24 mouse cellular contexts compared by ENCODE assay signal in genomic region chr14:119043765-119044164, GRCm38 (mm10). TPM values are rescaled to one million over a fixed set of nuclear protein-coding genes. Genes with fewer than 3 reads are reported as not detected.
A peak's percentile ranks its signal among the peaks of the same experiment; 100 is the strongest.
DNase-seq lines count a peak whose midpoint lies in the region; ATAC-seq and TF ChIP-seq lines count a peak whose summit lies in the region.
"Had no signal": no experiment of that assay in that cellular context is flagged by ENCODE, and none has a peak within 500 bp of the region (broad histone marks: within the 10 kb centered on the region; RNA-seq: fewer than 3 reads in every experiment).

No protein-coding gene starts in this region.

- no peak overlapping the region for H3K9ac ChIP-seq in heart, embryonic 16.5 days (ENCODE audit: low read length)
- no peak overlapping the region for H3K9ac ChIP-seq in MEL (ENCODE audit: control insufficient read depth, low read depth, low read length, poor library complexity, severe bottlenecking)
- H3K9ac ChIP-seq in kidney, embryonic 16.5 days (replicated peaks; ENCODE audit: low read length) = no peak overlapping the region
- H3K9ac ChIP-seq: hindbrain, embryonic 14.5 days; limb, embryonic 15.5 days; liver, embryonic 14.5 days; lung, embryonic 14.5 days had no signal

- no peak for TF ChIP-seq RAD21 in MEL (IDR thresholded peaks at IDR 0.05; ENCODE audit: low read depth, low read length)

- no peak for DNase-seq in heart, postnatal 36 days
- DNase-seq in MEL (ENCODE audit: low read depth, low spot score) = peak; percentile 30
- DNase-seq in right cerebral cortex, postnatal 10 days (ENCODE audit: low spot score in 2 of 2) = no peak
- no peak for DNase-seq in cerebellum, adult 2 months
- DNase-seq: adrenal gland, adult 8-10 months; cerebellum, adult 8-10 months; cerebellum, postnatal 36 days; gastrocnemius, postnatal 10 days; heart, postnatal 14 days; kidney, adult 2 months; kidney, postnatal 14 days; left cerebral cortex, postnatal 4 days; lung, embryonic 14.5 days; right cerebral cortex, postnatal 25 days; spleen, adult 18-20 months; thymus, postnatal 14 days had no signal

- H3K4me3 ChIP-seq in heart, embryonic 16.5 days (ENCODE audit: low read length) = no peak overlapping the region
- H3K4me3 ChIP-seq in MEL (ENCODE audit: control insufficient read depth in 1 of 2, insufficient read depth in 1 of 2, low read depth in 2 of 2, low read length in 2 of 2) = no peak overlapping the region
- no peak overlapping the region for H3K4me3 ChIP-seq in kidney, embryonic 16.5 days (ENCODE audit: low read length)
- no peak overlapping the region for H3K4me3 ChIP-seq in cerebellum, adult 2 months (replicated peaks; ENCODE audit: insufficient read depth, low read depth, low read length)
- H3K4me3 ChIP-seq: limb, embryonic 15.5 days; midbrain, embryonic 10.5 days had no signal

- TF ChIP-seq CTCF in MEL (IDR thresholded peaks at IDR 0.05 in 2 of 3, conservative IDR thresholded peaks at IDR 0.05 in 1 of 3; ENCODE audit: control insufficient read depth in 1 of 3, insufficient read depth in 1 of 3, low read depth in 2 of 3, low read length in 3 of 3, poor library complexity in 1 of 3, severe bottlenecking in 1 of 3) = no peak
- TF ChIP-seq CTCF in cerebellum, adult 2 months (IDR thresholded peaks at IDR 0.05; ENCODE audit: borderline replicate concordance, insufficient read depth, low read depth, low read length) = no peak

- H3K27ac ChIP-seq in heart, embryonic 16.5 days (ENCODE audit: low read length) = no peak overlapping the region
- no peak overlapping the region for H3K27ac ChIP-seq in MEL (ENCODE audit: control insufficient read depth, low read depth, low read length)
- H3K27ac ChIP-seq in kidney, embryonic 16.5 days (ENCODE audit: low read length) = no peak overlapping the region
- no peak overlapping the region for H3K27ac ChIP-seq in cerebellum, adult 2 months (ENCODE audit: insufficient read depth, low read length)
- H3K27ac ChIP-seq: hindbrain, embryonic 14.5 days; limb, embryonic 15.5 days; liver, embryonic 14.5 days; midbrain, embryonic 10.5 days had no signal

- WGBS in heart, embryonic 16.5 days = 44% methylated on average over 7 of the region's 7 CpGs
- whole genome bisulfite sequencing in kidney, embryonic 16.5 days = 74% methylated on average over 7 of the region's 7 CpGs
- WGBS in cerebellum, adult 2 months = 85% methylated on average over 7 of the region's 7 CpGs

- no peak overlapping the region for H3K4me2 ChIP-seq in heart, embryonic 16.5 days (ENCODE audit: low read depth, low read length)
- no peak overlapping the region for H3K4me2 ChIP-seq in kidney, embryonic 16.5 days (replicated peaks; ENCODE audit: low read depth, low read length)
- H3K4me2 ChIP-seq: hindbrain, embryonic 14.5 days; limb, embryonic 15.5 days; lung, embryonic 14.5 days had no signal

- TF ChIP-seq POLR2A in MEL (IDR thresholded peaks at IDR 0.05; ENCODE audit: control insufficient read depth in 1 of 2, insufficient read depth in 1 of 2, low read depth in 1 of 2, low read length in 2 of 2, poor library complexity in 1 of 2) = no peak
- no peak for TF ChIP-seq POLR2A in cerebellum, adult 2 months (IDR thresholded peaks at IDR 0.05; ENCODE audit: borderline replicate concordance, insufficient read depth, low read length)

- no peak for TF ChIP-seq EP300 in MEL (IDR thresholded peaks at IDR 0.05; ENCODE audit: low read depth in 1 of 2, low read length in 2 of 2)

- H3K27me3 ChIP-seq in heart, embryonic 16.5 days (ENCODE audit: control insufficient read depth, insufficient read depth, low read length) = no peaks in the 10 kb centered on the region
- H3K27me3 ChIP-seq in MEL (ENCODE audit: control insufficient read depth in 1 of 2, insufficient read depth in 2 of 2, low read length in 2 of 2) = peaks cover 0 to 2% of the 10 kb centered on the region in 2 experiments; a peak in 1 of 4 replicates
- no peaks in the 10 kb centered on the region for H3K27me3 ChIP-seq in kidney, embryonic 16.5 days (ENCODE audit: insufficient read depth, low read length)
- H3K27me3 ChIP-seq in cerebellum, adult 2 months (ENCODE audit: control insufficient read depth, insufficient read depth, low read length) = no peaks in the 10 kb centered on the region
- H3K27me3 ChIP-seq: limb, embryonic 15.5 days had no signal

- H3K9me3 ChIP-seq in heart, embryonic 16.5 days (replicated peaks; ENCODE audit: control insufficient read depth, low read length) = no peaks in the 10 kb centered on the region
- H3K9me3 ChIP-seq in MEL (replicated peaks; ENCODE audit: insufficient read depth, low read length) = no peaks in the 10 kb centered on the region
- H3K9me3 ChIP-seq in kidney, embryonic 16.5 days (ENCODE audit: low read length) = no peaks in the 10 kb centered on the region
- H3K9me3 ChIP-seq: limb, embryonic 15.5 days; midbrain, embryonic 10.5 days had no signal

- no peaks in the 10 kb centered on the region for H3K36me3 ChIP-seq in heart, embryonic 16.5 days (ENCODE audit: control insufficient read depth, insufficient read depth)
- no peaks in the 10 kb centered on the region for H3K36me3 ChIP-seq in MEL (ENCODE audit: control insufficient read depth in 1 of 2, insufficient read depth in 2 of 2, low read length in 2 of 2)
- peaks cover 9% of the 10 kb centered on the region; the same call in 1 of the 2 replicates for H3K36me3 ChIP-seq in kidney, embryonic 16.5 days (ENCODE audit: insufficient read depth, low read length)

- peak; percentile 70 for ATAC-seq in heart, embryonic 16.5 days (replicated peaks; ENCODE audit: extremely low read depth, insufficient read depth, low FRiP score)
- ATAC-seq in hematopoietic stem cell, adult 5-6 weeks (replicated peaks in 1 of 2; ENCODE audit: insufficient read depth in 1 of 2, low FRiP score in 2 of 2, low TSS enrichment in 1 of 2, low read depth in 1 of 2, poor library complexity in 2 of 2, severe bottlenecking in 2 of 2) = peak; percentile 51 to 76; a peak in 3 of 4 replicates
- ATAC-seq in kidney, embryonic 16.5 days (ENCODE audit: low FRiP score, low TSS enrichment) = no peak
- ATAC-seq: forebrain, embryonic 14.5 days had no signal

- intact Hi-C loops in heart, postnatal 36 days (cut with DNase I) = loop anchor here (5.0 kb wide), 2 partner anchors 809 to 1014 kb away; no protein-coding TSS in a partner anchor

- no peaks in the 10 kb centered on the region for H3K79me2 ChIP-seq in MEL (ENCODE audit: control insufficient read depth, insufficient read depth, low read length, poor library complexity)

- no peaks in the 10 kb centered on the region for H3K4me1 ChIP-seq in heart, embryonic 16.5 days (ENCODE audit: control insufficient read depth, insufficient read depth, low read length)
- no peaks in the 10 kb centered on the region for H3K4me1 ChIP-seq in MEL (ENCODE audit: control insufficient read depth in 1 of 2, insufficient read depth in 2 of 2, low read length in 2 of 2)
- H3K4me1 ChIP-seq in kidney, embryonic 16.5 days (ENCODE audit: insufficient read depth, low read length) = no peaks in the 10 kb centered on the region
- no peaks in the 10 kb centered on the region for H3K4me1 ChIP-seq in cerebellum, adult 2 months (ENCODE audit: control insufficient read depth, insufficient read depth, low read length)
- H3K4me1 ChIP-seq: limb, embryonic 15.5 days; midbrain, embryonic 10.5 days had no signal

TF ChIP-seq in MEL, 35 proteins besides CTCF, POLR2A, EP300 and RAD21:
- TF ChIP-seq BHLHE40 (IDR thresholded peaks at IDR 0.05; ENCODE audit: borderline replicate concordance, low read depth, low read length) (no peak), MAX (IDR thresholded peaks at IDR 0.05; ENCODE audit: low read length) (no peak)

RNA-seq across cellular contexts. Expression of gene Uggt2, which starts 55.5 kb away (rescaled TPM):
- polyA plus RNA-seq in heart, embryonic 16.5 days (2015; fragmentation: Nextera tagmentation; extraction: Ambion mirVana) = 5.3 and 6.1 TPM in 2 replicates
- 1 to 10 TPM; 6.5 to 6.7 TPM for total RNA-seq in heart, postnatal 36 days (2021)
- 0.10 and 0.23 TPM in 2 replicates for total RNA-seq in MEL (2012; rRNA removed)
- polyA plus RNA-seq in MEL (2012; ENCODE audit: insufficient read depth in 1 of 2, insufficient read length in 2 of 2, low read depth in 1 of 2, low replicate concordance in 2 of 2, missing spikeins in 1 of 2) = under 1 TPM in 1 of 2 experiments, not detected in 1; 0.31 TPM
- total RNA-seq in hematopoietic stem cell, adult 5-6 weeks (2017) = 4.0 and 4.7 TPM in 2 replicates
- 12.2 and 14.3 TPM in 2 replicates for polyA plus RNA-seq in kidney, embryonic 16.5 days (2015; fragmentation: Nextera tagmentation; extraction: Ambion mirVana)
- polyA plus RNA-seq in cerebellum, adult 2 months (2012; rRNA removed) = 32.6 and 36.2 TPM in 2 replicates
